Mouse (Mus musculus) hindbrain, embryonic 10.5 days (tissue): ENCODE results near the gene Tssk4. TPM values are rescaled to one million over a fixed set of nuclear protein-coding genes. Genes with fewer than 3 reads are reported as not detected.

ENCODE experiments used
- polyA plus RNA-seq: library from polyadenylated mRNA; unstranded; fragments of >200 nt; fragmentation: Nextera tagmentation; extraction: Ambion mirVana; gene quantifications from 2 replicates; pipeline ENCODE4 v1.2.1, GENCODE M21; 2016

Gene Tssk4
- polyA plus RNA-seq, 1 experiment from 2014 or later = 0.97 TPM

Other genes with a start within 250 kb of the Tssk4 start
- 50.5 and 64.5 TPM in 2 replicates for gene Dhrs4, start 171.4 kb upstream of the Tssk4 start, polyA plus RNA-seq
- 5.7 and 7.9 TPM in 2 replicates for gene Carmil3, start 159.5 kb upstream of the Tssk4 start, polyA plus RNA-seq
- gene Cpne6, start 139.7 kb upstream of the Tssk4 start, polyA plus RNA-seq = 1.1 and 1.6 TPM in 2 replicates
- gene Nrl, start 125.2 kb upstream of the Tssk4 start, polyA plus RNA-seq = not detected in 2 replicates
- 15.4 and 18.5 TPM in 2 replicates for gene Pck2, start 109.9 kb upstream of the Tssk4 start, polyA plus RNA-seq
- 69.5 and 94.1 TPM in 2 replicates for gene Dcaf11, start 90.2 kb upstream of the Tssk4 start, polyA plus RNA-seq
- gene A730061H03Rik, start 89.8 kb upstream of the Tssk4 start, polyA plus RNA-seq = 0.82 TPM in 1 of 2 replicates, not detected in the other
- gene Fitm1, start 74.6 kb upstream of the Tssk4 start, polyA plus RNA-seq = 0.26 and 0.34 TPM in 2 replicates
- gene Psme1, start 72.1 kb upstream of the Tssk4 start, polyA plus RNA-seq = 97.6 and 114 TPM in 2 replicates
- 6.8 and 10.0 TPM in 2 replicates for gene Emc9, start 64.9 kb upstream of the Tssk4 start, polyA plus RNA-seq
- 171 and 203 TPM in 2 replicates for gene Psme2, start 59.1 kb upstream of the Tssk4 start, polyA plus RNA-seq
- 21.2 and 23.2 TPM in 2 replicates for gene Rnf31, start 58.5 kb upstream of the Tssk4 start, polyA plus RNA-seq
- gene Irf9, start 46.6 kb upstream of the Tssk4 start, polyA plus RNA-seq = 7.2 and 7.8 TPM in 2 replicates
- gene Rec8, start 32.1 kb upstream of the Tssk4 start, polyA plus RNA-seq = 10.4 and 12.3 TPM in 2 replicates
- gene Ipo4, start 14.2 kb upstream of the Tssk4 start, polyA plus RNA-seq = 101 and 107 TPM in 2 replicates
- 0.76 and 1.5 TPM in 2 replicates for gene Gm49378, start 12.3 kb upstream of the Tssk4 start, polyA plus RNA-seq
- 76.0 and 78.1 TPM in 2 replicates for gene Tm9sf1, start 6.4 kb upstream of the Tssk4 start, polyA plus RNA-seq
- gene Mdp1, start 10.3 kb downstream of the Tssk4 start, polyA plus RNA-seq = 65.6 and 67.6 TPM in 2 replicates
- 60.0 and 65.9 TPM in 2 replicates for gene Gmpr2, start 21.8 kb downstream of the Tssk4 start, polyA plus RNA-seq
- 646 and 662 TPM in 2 replicates for gene Nedd8, start 21.9 kb downstream of the Tssk4 start, polyA plus RNA-seq
- gene Tinf2, start 31.6 kb downstream of the Tssk4 start, polyA plus RNA-seq = 63.4 and 68.9 TPM in 2 replicates
- 0.34 and 0.81 TPM in 2 replicates for gene Tgm1, start 63.7 kb downstream of the Tssk4 start, polyA plus RNA-seq
- gene Rabggta, start 72.1 kb downstream of the Tssk4 start, polyA plus RNA-seq = 34.7 and 36.3 TPM in 2 replicates
- gene Dhrs1, start 95.5 kb downstream of the Tssk4 start, polyA plus RNA-seq = 68.5 and 73.8 TPM in 2 replicates
- gene Nop9, start 95.5 kb downstream of the Tssk4 start, polyA plus RNA-seq = 53.3 and 56.5 TPM in 2 replicates
- 0.17 TPM in 1 of 2 replicates, not detected in the other for gene Cideb, start 108.3 kb downstream of the Tssk4 start, polyA plus RNA-seq
- 0.14 and 0.21 TPM in 2 replicates for gene Ltb4r2, start 111.2 kb downstream of the Tssk4 start, polyA plus RNA-seq
- 0.11 and 0.39 TPM in 2 replicates for gene Ltb4r1, start 115.8 kb downstream of the Tssk4 start, polyA plus RNA-seq
- gene Adcy4, start 133.9 kb downstream of the Tssk4 start, polyA plus RNA-seq = 7.9 and 10.3 TPM in 2 replicates
- 11.9 and 14.4 TPM in 2 replicates for gene Ripk3, start 138.7 kb downstream of the Tssk4 start, polyA plus RNA-seq
- gene Nfatc4, start 173.0 kb downstream of the Tssk4 start, polyA plus RNA-seq = 34.0 and 34.6 TPM in 2 replicates
- 24.1 and 24.4 TPM in 2 replicates for gene Nynrin, start 203.8 kb downstream of the Tssk4 start, polyA plus RNA-seq
- 0.12 and 0.33 TPM in 2 replicates for gene Cbln3, start 234.2 kb downstream of the Tssk4 start, polyA plus RNA-seq
- gene Khnyn, start 234.8 kb downstream of the Tssk4 start, polyA plus RNA-seq = 21.4 and 24.2 TPM in 2 replicates